Mouse (Mus musculus) ES-E14 (cell line): ENCODE measurements around the gene Olfr697. TPM values are rescaled to one million over a fixed set of nuclear protein-coding genes. Genes with fewer than 3 reads are reported as not detected.
A peak's percentile ranks its signal among the peaks of the same experiment; 100 is the strongest.
"Not testable (repeated sequence)": the region's sequence is repeated elsewhere in the genome, so short reads cannot be mapped to it uniquely, and the experiment has no call there.

Source experiments
- DNase-seq: peaks from one replicate; pipeline ENCODE4 v3.0.0-alpha.2; 2013; ENCODE audit warnings: low read depth, low spot score
- H3K27ac ChIP-seq: 2 replicates; pipeline ENCODE4 v1.5.1; 2012; ENCODE audit warnings: low read depth, mild to moderate bottlenecking, low read length, moderate library complexity, mixed read lengths; ENCODE audit not compliant: poor library complexity, insufficient read depth, severe bottlenecking
- H3K36me3 ChIP-seq: 2 replicates; pipeline ENCODE4 v1.6.1; 2012; ENCODE audit warnings: mild to moderate bottlenecking, low read length, moderate library complexity, mixed read lengths; ENCODE audit not compliant: control insufficient read depth, poor library complexity, insufficient read depth, severe bottlenecking
- H3K4me1 ChIP-seq, 2 experiments: fragments of 150-350 bp in 1 of 2; sonication (generic) in 1 of 2; 2 replicates each; pipeline ENCODE4 v1.6.1; 2012; ENCODE audit warnings: low read length in 2 of 2, mild to moderate bottlenecking in 1 of 2, mixed read lengths in 1 of 2; ENCODE audit not compliant: control insufficient read depth in 2 of 2, insufficient read depth in 2 of 2, poor library complexity in 1 of 2
- H3K4me3 ChIP-seq, 2 experiments: fragments of 150-350 bp in 1 of 2; sonication (generic) in 1 of 2; 2 replicates each; pipeline ENCODE4 v1.5.1; 2012; ENCODE audit warnings: low read length in 2 of 2, low read depth in 1 of 2, mild to moderate bottlenecking in 1 of 2, mixed read lengths in 1 of 2; ENCODE audit not compliant: insufficient read depth in 1 of 2, poor library complexity in 1 of 2, severe bottlenecking in 1 of 2
- H3K9ac ChIP-seq: 2 replicates; pipeline ENCODE4 v1.6.1; 2012; ENCODE audit warnings: low read depth, mild to moderate bottlenecking, low read length, mixed read lengths; ENCODE audit not compliant: poor library complexity, insufficient read depth, severe bottlenecking
- H3K9me3 ChIP-seq: fragments of 150-350 bp; sonication (generic); 2 replicates; pipeline ENCODE4 v1.6.1; 2012; ENCODE audit warnings: low read depth, mild to moderate bottlenecking, low read length; ENCODE audit not compliant: control insufficient read depth, insufficient read depth
- CHD2 ChIP-seq: IDR thresholded peaks from 2 replicates; pipeline ENCODE4 v1.6.1; 2014; ENCODE audit warnings: mild to moderate bottlenecking, low read depth, low read length, inconsistent platforms
- HCFC1 ChIP-seq: IDR thresholded peaks from 2 replicates; pipeline ENCODE4 v1.6.1; 2012; ENCODE audit warnings: low read length, inconsistent platforms, borderline replicate concordance; ENCODE audit not compliant: insufficient read depth
- MAFK ChIP-seq: IDR thresholded peaks from 2 replicates; pipeline ENCODE4 v1.6.1; 2014; ENCODE audit warnings: mild to moderate bottlenecking, low read depth, low read length, inconsistent platforms; ENCODE audit not compliant: insufficient read depth
- ZC3H11A ChIP-seq: IDR thresholded peaks from 2 replicates; pipeline ENCODE4 v1.6.1; 2012; ENCODE audit warnings: low read depth, mild to moderate bottlenecking, inconsistent platforms, low read length, borderline replicate concordance
- ZNF384 ChIP-seq: IDR thresholded peaks from 2 replicates; pipeline ENCODE4 v1.6.1; 2012; ENCODE audit warnings: low read depth, low read length, inconsistent platforms
- in situ Hi-C, 2 experiments: fragments of 600-800 bp; cut with MboI; formaldehyde crosslinking; loops; one replicate each; pipeline ENCODE4 v1.15.1; 2025; ENCODE audit warnings: low sequenced_read_pairs in 2 of 2, inconsistent platforms in 1 of 2; ENCODE audit not compliant: unreplicated experiment in 2 of 2
- total RNA-seq: library from RNA; depleted of rRNA; stranded (reverse); fragments of 300-350 nt; gene quantifications from 2 replicates; pipeline ENCODE4 v1.2.3, GENCODE M21; 2012; rRNA removed

The Olfr697 gene
- not detected in 2 replicates for total RNA-seq

- in situ Hi-C loops = no loop called here
- TF ChIP-seq CHD2 (no peak), MAFK (no peak), ZC3H11A (no peak)
- H3K27ac ChIP-seq = no peak within 1 kb of the TSS
Observed at GRCm38 (mm10) chr7:106742343-106742742, at the start of gene Olfr697. TSS of gene Olfr697 (minus strand) at chr7:106742443.

DNA sequence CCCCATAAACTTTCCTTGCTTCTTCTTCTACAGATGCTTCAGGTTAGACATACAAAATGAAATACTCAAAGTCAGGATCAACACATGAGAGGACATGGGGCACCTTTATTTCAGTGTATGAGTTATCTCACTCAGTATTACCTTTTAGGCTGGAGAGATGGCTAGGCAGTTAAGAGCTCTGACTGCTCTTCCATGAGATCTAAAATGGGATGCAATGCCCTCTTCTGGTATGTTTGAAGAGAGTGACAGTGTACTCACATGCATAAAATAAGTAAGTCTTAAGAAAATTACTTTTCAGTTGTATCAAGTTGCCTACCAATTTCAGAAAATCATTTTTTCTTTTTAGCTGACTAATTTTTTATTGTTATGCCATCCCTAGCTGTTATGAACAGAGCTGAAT, 46.1 kb upstream of the Olfr697 start:
- Histone ChIP-seq H3K36me3 (no peaks in the 10 kb centered on the region), H3K9ac (no peak overlapping the region), H3K4me1 (no peaks in the 10 kb centered on the region), H3K9me3 (no peaks in the 10 kb centered on the region), H3K27ac (no peak overlapping the region), H3K4me3 (no peak overlapping the region)
- TF ChIP-seq ZNF384 (no peak), MAFK (no peak), HCFC1 (no peak), ZC3H11A (no peak), CHD2 (no peak)
- in situ Hi-C loops = loop anchor here in 1 of 2 experiments (25.0 kb wide), 1 partner anchor 101 kb away; the partner anchor contains the start of genes Olfr693 and Olfr694
- DNase-seq = no peak

More at GRCm38 (mm10) chr7:106742343-106742742, at the start of gene Olfr697:
- peaks cover 0 to 2% of the 10 kb centered on the region in 2 experiments; a peak in 1 of 4 replicates for H3K4me1 ChIP-seq
- H3K36me3 ChIP-seq = no peaks in the 10 kb centered on the region
- DNase-seq = no peak
- H3K9ac ChIP-seq = no peak within 1 kb of the TSS
- H3K9me3 ChIP-seq = no peaks in the 10 kb centered on the region
- H3K4me3 ChIP-seq = no peak within 1 kb of the TSS

DNA sequence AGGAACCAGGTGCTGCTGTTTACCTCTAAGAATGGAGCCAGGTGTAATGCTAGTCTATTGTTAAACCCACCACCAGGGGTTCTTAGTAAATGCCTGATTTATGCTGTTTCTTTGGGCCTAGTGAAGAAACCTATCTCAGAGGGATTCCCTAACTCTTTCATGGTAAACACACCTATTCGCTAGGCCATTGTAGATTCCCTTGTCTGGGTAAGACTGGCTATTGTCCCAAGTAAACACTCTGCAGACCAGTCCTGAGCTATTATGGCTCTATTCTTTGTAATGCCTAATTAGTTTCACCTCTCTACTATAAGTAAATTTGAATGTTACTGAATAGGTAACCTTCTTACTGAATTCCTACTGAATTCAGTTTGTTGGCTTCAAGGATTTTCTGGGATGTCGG, 18.8 kb upstream of the Olfr697 start:
- peak; percentile 24 for DNase-seq
- H3K9me3 ChIP-seq, H3K4me3 ChIP-seq, H3K9ac ChIP-seq, H3K36me3 ChIP-seq, H3K4me1 ChIP-seq, H3K27ac ChIP-seq, in situ Hi-C loops: not testable (repeated sequence)
- TF ChIP-seq CHD2 = peak; percentile 25; the same call in 1 of the 2 replicates

DNA sequence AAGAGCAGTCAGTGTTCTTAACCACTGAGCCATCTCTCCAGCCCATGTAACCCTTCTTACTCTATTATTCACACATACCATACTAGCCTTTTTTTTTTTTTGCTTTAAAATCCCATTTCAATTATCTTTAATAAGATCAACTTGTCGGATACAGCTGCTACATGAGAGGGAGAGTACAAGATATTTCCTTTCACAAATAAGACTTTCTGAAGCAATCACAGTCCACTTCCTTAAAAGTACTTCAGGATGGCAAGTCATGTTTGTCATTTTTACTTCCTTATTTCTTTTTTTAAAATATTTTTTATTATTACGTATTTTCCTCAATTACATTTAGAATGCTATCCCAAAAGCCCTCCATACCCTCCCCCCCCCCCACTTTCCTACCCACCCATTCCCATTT, 16.6 kb upstream of the Olfr697 start:
- Histone ChIP-seq H3K9me3 (no peaks in the 10 kb centered on the region), H3K4me3 (no peak overlapping the region), H3K36me3 (no peaks in the 10 kb centered on the region), H3K27ac (no peak overlapping the region), H3K4me1 (peaks cover 0 to 1% of the 10 kb centered on the region in 2 experiments; a peak in 1 of 4 replicates), H3K9ac (no peak overlapping the region)
- in situ Hi-C loops = no loop called here
- DNase-seq = no peak
- TF ChIP-seq ZNF384 (no peak), MAFK (no peak), ZC3H11A (no peak), CHD2 (no peak), HCFC1 (no peak)

DNA sequence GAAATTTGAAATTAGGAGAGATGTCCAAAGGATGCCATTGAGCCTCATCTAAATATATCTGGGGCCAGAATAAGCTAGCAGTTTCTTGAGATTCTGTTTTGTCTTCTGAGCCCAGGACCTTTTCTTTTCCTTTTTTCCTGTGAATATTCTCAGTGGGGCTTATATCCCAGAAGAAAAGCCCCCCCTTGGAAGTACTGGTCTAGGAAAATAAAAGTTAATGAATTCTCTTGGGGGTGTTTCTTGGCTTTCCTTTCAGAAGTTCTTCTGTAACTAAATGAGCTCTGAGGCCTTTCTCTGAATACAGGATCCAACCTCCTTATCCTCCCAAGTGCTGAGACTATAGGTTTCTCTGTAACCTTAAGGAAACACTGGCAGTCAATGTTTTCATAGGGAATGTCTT, 13.1 kb upstream of the Olfr697 start, which contains the start of gene Olfr698:
Gene Olfr698 (minus strand): TSS at position 101 of the 400 bp plus-strand sequence.
- Histone ChIP-seq H3K9me3 (no peaks in the 10 kb centered on the region), H3K9ac (no peak within 1 kb of the TSS), H3K4me3 (no peak within 1 kb of the TSS), H3K4me1 (no peaks in the 10 kb centered on the region; a peak in 1 of 4 replicates), H3K36me3 (no peaks in the 10 kb centered on the region), H3K27ac (no peak within 1 kb of the TSS)
- DNase-seq = no peak
- TF ChIP-seq ZNF384 = no peak
- TF ChIP-seq HCFC1 = no peak
- no peak for TF ChIP-seq MAFK
- TF ChIP-seq ZC3H11A = no peak
- no peak for TF ChIP-seq CHD2
- in situ Hi-C loops = no loop called here
